Mouse (Mus musculus) liver, embryonic 14.5 days (tissue): Measurements from ENCODE around the gene Agxt2.

ENCODE experiments used
- CTCF ChIP-seq: IDR thresholded peaks from 2 replicates; pipeline ENCODE4 v1.5.1; 2016; ENCODE audit warnings: antibody characterized with exemption, low read depth, control low read depth
- EP300 ChIP-seq: IDR thresholded peaks from 2 replicates; pipeline ENCODE4 v1.6.1; 2016; ENCODE audit warnings: antibody characterized with exemption, low read depth

DNA sequence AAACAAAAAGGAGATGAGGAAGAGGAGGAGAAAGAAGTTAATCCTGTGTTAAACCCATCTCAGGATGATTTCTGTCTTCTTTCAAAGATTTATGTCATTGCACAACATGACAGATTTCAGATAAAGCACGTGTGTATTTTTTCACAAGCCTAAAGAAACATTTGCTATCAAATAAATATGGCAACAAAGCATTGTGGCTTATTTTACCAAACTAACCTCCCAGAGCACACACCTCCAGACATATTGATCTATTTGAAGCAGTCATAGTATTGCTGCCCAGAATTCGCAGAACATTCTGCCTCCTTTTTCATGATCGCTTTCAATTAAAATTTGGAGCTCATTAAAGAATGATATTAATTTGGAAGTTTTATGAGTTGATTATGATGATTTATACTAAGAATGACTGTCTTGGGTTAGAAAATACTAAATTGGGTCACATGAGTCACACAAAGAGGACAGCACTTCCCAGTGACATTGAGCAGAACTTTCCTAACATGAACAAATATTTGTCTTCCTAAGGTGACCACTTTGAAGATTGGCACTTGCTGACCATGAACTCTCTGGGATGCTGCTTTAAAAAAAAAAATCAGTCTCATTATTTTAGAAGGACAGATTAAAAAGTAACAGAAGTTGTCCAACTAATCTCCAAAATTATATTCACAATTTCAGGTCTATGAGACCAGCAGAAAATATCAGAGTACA, 21.6 kb downstream of the Agxt2 start:
- no peak for TF ChIP-seq CTCF
- TF ChIP-seq EP300, result no peak
